Mouse (Mus musculus) thymus, adult 2 months (tissue): ENCODE data around the gene Cers1.

Source experiments
- CTCF ChIP-seq: fragments of 200-500 bp; IDR thresholded peaks from 2 replicates; pipeline ENCODE4 v1.5.1; 2012; ENCODE audit warnings: mild to moderate bottlenecking, control low read depth, low read length, moderate library complexity, borderline replicate concordance; ENCODE audit not compliant: control insufficient read depth, poor library complexity, insufficient read depth; ENCODE audit errors: extremely low read depth
- POLR2A ChIP-seq: fragments of 200-500 bp; IDR thresholded peaks from 2 replicates; pipeline ENCODE4 v1.6.1; 2012; ENCODE audit warnings: mild to moderate bottlenecking, low read length, control low read depth, moderate library complexity; ENCODE audit not compliant: control insufficient read depth, poor library complexity, insufficient read depth; ENCODE audit errors: extremely low read depth

GRCm38 (mm10) chr8:70300881-70301280 is 14.7 kb upstream of the Cers1 start:
- TF ChIP-seq CTCF (no peak), POLR2A (no peak)
